Mouse (Mus musculus) liver, adult 2 months (tissue): ENCODE measurements at regions not wholly inside any gene's neighbourhood (a gene's known extent, or its start where the extent isn't known, plus 50 kb on each side); places are given as distances from the start of the nearest gene placed in this dataset.

Experiments used
- CTCF ChIP-seq: fragments of 200-500 bp; IDR thresholded peaks from 2 replicates; pipeline ENCODE4 v1.5.1; 2011; ENCODE audit warnings: low read depth, low read length, control low read depth
- POLR2A ChIP-seq: fragments of 200-500 bp; IDR thresholded peaks from 2 replicates; pipeline ENCODE4 v1.6.1; 2011; ENCODE audit warnings: low read length, control low read depth; ENCODE audit not compliant: insufficient read depth; ENCODE audit errors: extremely low read depth

GRCm38 (mm10) chr15:28109916-28110315, 84.3 kb upstream of the Trio start:
- no peak for TF ChIP-seq CTCF
- TF ChIP-seq POLR2A = no peak
